Comparison of ENCODE assay signal across 8 mouse cellular contexts in genomic region chr17:34139416-34139815, GRCm38 (mm10). TPM values are rescaled to one million over a fixed set of nuclear protein-coding genes. Genes with fewer than 3 reads are reported as not detected.
DNase-seq lines count a peak whose midpoint lies in the region; ATAC-seq lines count a peak whose summit lies in the region.

No protein-coding gene starts in this region.

- H3K4me3 ChIP-seq in heart, embryonic 14.5 days (ENCODE audit: control insufficient read depth in 1 of 2, insufficient read depth in 1 of 2, low read depth in 1 of 2, low read length in 2 of 2): peak overlapping the region; percentile 39 to 45
- peak overlapping the region; percentile 52 for H3K4me3 ChIP-seq in midbrain, embryonic 10.5 days

- H3K9ac ChIP-seq in heart, embryonic 14.5 days (ENCODE audit: low read length): peak overlapping the region; percentile 51

- H3K27ac ChIP-seq in heart, embryonic 14.5 days (replicated peaks in 1 of 2; ENCODE audit: control insufficient read depth in 1 of 2, insufficient read depth in 1 of 2, low read depth in 2 of 2, low read length in 2 of 2): no peak overlapping the region
- H3K27ac ChIP-seq in midbrain, embryonic 10.5 days (replicated peaks): no peak overlapping the region

- H3K9me3 ChIP-seq in heart, embryonic 14.5 days (ENCODE audit: control insufficient read depth, low read length): no peaks in the 10 kb centered on the region
- H3K9me3 ChIP-seq in midbrain, embryonic 10.5 days (replicated peaks): no peaks in the 10 kb centered on the region

- H3K36me3 ChIP-seq in heart, embryonic 14.5 days (ENCODE audit: control insufficient read depth, insufficient read depth, low read length): no peaks in the 10 kb centered on the region
- H3K36me3 ChIP-seq in midbrain, embryonic 10.5 days: no peaks in the 10 kb centered on the region

- peaks cover 5 to 12% of the 10 kb centered on the region in 2 experiments; a peak in 2 of 4 replicates for H3K4me1 ChIP-seq in heart, embryonic 14.5 days (ENCODE audit: control insufficient read depth in 2 of 2, insufficient read depth in 2 of 2, low read length in 2 of 2)
- H3K4me1 ChIP-seq in midbrain, embryonic 10.5 days: peaks cover 31% of the 10 kb centered on the region

- under 1% methylated on average over 16 of the region's 16 CpGs for WGBS in heart, embryonic 14.5 days
- WGBS in midbrain, embryonic 10.5 days: 1% methylated on average over 16 of the region's 16 CpGs

- H3K27me3 ChIP-seq in heart, embryonic 14.5 days (ENCODE audit: control insufficient read depth, insufficient read depth, low read length): peaks cover 39% of the 10 kb centered on the region
- peaks cover 60% of the 10 kb centered on the region for H3K27me3 ChIP-seq in midbrain, embryonic 10.5 days (ENCODE audit: low read depth, poor library complexity, severe bottlenecking)

- peak overlapping the region; percentile 75 for H3K4me2 ChIP-seq in heart, embryonic 14.5 days (ENCODE audit: low read length)

- no peak for ATAC-seq in heart, embryonic 14.5 days (ENCODE audit: insufficient number of reproducible peaks, insufficient read depth, low FRiP score, low read depth)
- ATAC-seq in granulocyte monocyte progenitor cell, adult 5-6 weeks (replicated peaks; ENCODE audit: poor library complexity, severe bottlenecking): no peak

- DNase-seq in urinary bladder, postnatal 14 days (ENCODE audit: low spot score): peak; percentile 41
- no peak for DNase-seq in urinary bladder, postnatal 10 days (ENCODE audit: low spot score)
- peak; percentile 67 for DNase-seq in kidney, postnatal 10 days
- peak; percentile 55 for DNase-seq in midbrain, embryonic 10.5 days (ENCODE audit: low spot score)
- DNase-seq in layer of hippocampus, adult 8-10 months (ENCODE audit: low spot score in 2 of 2): no peak
- no peak for DNase-seq in adrenal gland, adult 8-10 months

RNA-seq across cellular contexts. Expression of gene H2-DMb2, which starts 3.7 kb away (rescaled TPM):
- polyA plus RNA-seq in heart, embryonic 14.5 days (2014; fragmentation: Nextera tagmentation; extraction: Ambion mirVana): 0.32 and 0.36 TPM in 2 replicates
- 0.12 TPM in 1 of 2 replicates, not detected in the other for polyA plus RNA-seq in midbrain, embryonic 10.5 days (2016; fragmentation: Nextera tagmentation; extraction: Ambion mirVana)
- 3.2 and 3.6 TPM in 2 replicates for total RNA-seq in granulocyte monocyte progenitor cell, adult 5-6 weeks (2014; fragmentation: Nextera tagmentation)
- total RNA-seq in granulocyte monocyte progenitor cell, adult 5-6 weeks (2017): 3.8 and 7.1 TPM in 2 replicates
- 1 to 10 TPM in 2 of 4 experiments, under 1 TPM in 2; 0.51 to 3.5 (median 2.1) TPM for total RNA-seq in layer of hippocampus, adult 8-10 months (2022)
- total RNA-seq in adrenal gland, adult 8-10 months (2022): 1 to 10 TPM; 2.0 to 4.5 (median 4.0) TPM

RNA-seq across cellular contexts. Expression of gene H2-DMb1, which starts 13.5 kb away (rescaled TPM):
- polyA plus RNA-seq in heart, embryonic 14.5 days (2014; fragmentation: Nextera tagmentation; extraction: Ambion mirVana): 0.38 and 0.62 TPM in 2 replicates
- polyA plus RNA-seq in midbrain, embryonic 10.5 days (2016; fragmentation: Nextera tagmentation; extraction: Ambion mirVana): 0.39 TPM in 1 of 2 replicates, not detected in the other
- 55.3 and 56.9 TPM in 2 replicates for total RNA-seq in granulocyte monocyte progenitor cell, adult 5-6 weeks (2014; fragmentation: Nextera tagmentation)
- total RNA-seq in granulocyte monocyte progenitor cell, adult 5-6 weeks (2017): 47.9 and 48.5 TPM in 2 replicates
- 1 to 10 TPM; 3.4 to 9.7 (median 6.0) TPM for total RNA-seq in layer of hippocampus, adult 8-10 months (2022)
- 10 to 100 TPM in 2 of 4 experiments, 1 to 10 TPM in 2; 5.2 to 11.5 (median 10.5) TPM for total RNA-seq in adrenal gland, adult 8-10 months (2022)

RNA-seq across cellular contexts. Expression of gene Brd2, which starts 17.0 kb away (rescaled TPM):
- 72.8 and 74.9 TPM in 2 replicates for polyA plus RNA-seq in heart, embryonic 14.5 days (2014; fragmentation: Nextera tagmentation; extraction: Ambion mirVana)
- 126 and 137 TPM in 2 replicates for polyA plus RNA-seq in midbrain, embryonic 10.5 days (2016; fragmentation: Nextera tagmentation; extraction: Ambion mirVana)
- total RNA-seq in granulocyte monocyte progenitor cell, adult 5-6 weeks (2014; fragmentation: Nextera tagmentation): 165 and 218 TPM in 2 replicates
- 273 and 284 TPM in 2 replicates for total RNA-seq in granulocyte monocyte progenitor cell, adult 5-6 weeks (2017)
- total RNA-seq in layer of hippocampus, adult 8-10 months (2022): 100 to 1,000 TPM; 190 to 204 (median 197) TPM
- 100 to 1,000 TPM; 185 to 240 (median 215) TPM for total RNA-seq in adrenal gland, adult 8-10 months (2022)

RNA-seq across cellular contexts. Expression of gene H2-DMa, which starts 20.1 kb away (rescaled TPM):
- polyA plus RNA-seq in heart, embryonic 14.5 days (2014; fragmentation: Nextera tagmentation; extraction: Ambion mirVana): 5.7 and 9.3 TPM in 2 replicates
- polyA plus RNA-seq in midbrain, embryonic 10.5 days (2016; fragmentation: Nextera tagmentation; extraction: Ambion mirVana): 6.4 and 9.5 TPM in 2 replicates
- 97.2 and 116 TPM in 2 replicates for total RNA-seq in granulocyte monocyte progenitor cell, adult 5-6 weeks (2014; fragmentation: Nextera tagmentation)
- 40.2 and 41.8 TPM in 2 replicates for total RNA-seq in granulocyte monocyte progenitor cell, adult 5-6 weeks (2017)
- 10 to 100 TPM; 31.5 to 37.7 (median 34.2) TPM for total RNA-seq in layer of hippocampus, adult 8-10 months (2022)
- 10 to 100 TPM; 12.2 to 24.6 (median 21.1) TPM for total RNA-seq in adrenal gland, adult 8-10 months (2022)

RNA-seq across cellular contexts. Expression of gene H2-Oa, which starts 47.3 kb away (rescaled TPM):
- 0.78 TPM in 1 of 2 replicates, not detected in the other for polyA plus RNA-seq in heart, embryonic 14.5 days (2014; fragmentation: Nextera tagmentation; extraction: Ambion mirVana)
- polyA plus RNA-seq in midbrain, embryonic 10.5 days (2016; fragmentation: Nextera tagmentation; extraction: Ambion mirVana): 0.37 and 0.50 TPM in 2 replicates
- total RNA-seq in granulocyte monocyte progenitor cell, adult 5-6 weeks (2014; fragmentation: Nextera tagmentation): 6.4 and 15.0 TPM in 2 replicates
- total RNA-seq in granulocyte monocyte progenitor cell, adult 5-6 weeks (2017): 1.7 and 7.6 TPM in 2 replicates
- 1 to 10 TPM in 2 of 4 experiments, not detected in 2; 2.6 to 3.6 TPM for total RNA-seq in layer of hippocampus, adult 8-10 months (2022)
- total RNA-seq in adrenal gland, adult 8-10 months (2022): 1 to 10 TPM in 1 of 4 experiments, under 1 TPM in 3; 0.24 to 1.1 (median 0.64) TPM

Comparison
In these comparisons a context has a peak if more than half of its experiments do, and no peak if none do; other contexts are left out.
1. DNase-seq: peak in urinary bladder, postnatal 14 days (single experiment), kidney, postnatal 10 days (single experiment) and midbrain, embryonic 10.5 days (single experiment); none in urinary bladder, postnatal 10 days (single experiment), layer of hippocampus, adult 8-10 months (0 of 2) and adrenal gland, adult 8-10 months (single experiment).